Mouse (Mus musculus) small intestine, adult 2 months (tissue): ENCODE results near the gene Lamb3.

Experiments used
- CTCF ChIP-seq: fragments of 200-500 bp; IDR thresholded peaks from 2 replicates; pipeline ENCODE4 v1.5.1; 2012; ENCODE audit warnings: low read depth, mild to moderate bottlenecking, control low read depth, inconsistent platforms, low read length, moderate library complexity, mixed read lengths; ENCODE audit not compliant: insufficient replicate concordance, insufficient read length; ENCODE audit errors: extremely low read depth
- POLR2A ChIP-seq: fragments of 200-500 bp; IDR thresholded peaks from 2 replicates; pipeline ENCODE4 v1.6.1; 2012; ENCODE audit warnings: low read depth, mild to moderate bottlenecking, control low read depth, inconsistent platforms, low read length, moderate library complexity

DNA sequence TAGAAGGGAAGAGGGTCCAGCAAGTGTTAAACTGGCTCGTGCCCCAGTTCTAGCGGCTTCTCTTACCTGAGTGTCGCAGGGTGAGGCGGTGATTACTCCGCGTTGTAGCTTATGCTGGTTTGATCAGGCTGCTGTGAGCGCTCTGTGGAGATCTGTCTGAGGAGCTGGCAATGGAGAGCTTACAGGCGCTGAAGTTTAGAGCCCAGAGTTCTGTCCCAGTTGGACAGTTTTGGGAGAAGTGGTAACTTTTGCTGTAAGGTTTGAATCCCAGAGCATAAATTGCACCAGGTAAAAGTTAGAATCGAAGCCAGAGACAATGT is 33.7 kb upstream of the Lamb3 start:
- no peak for TF ChIP-seq CTCF
- TF ChIP-seq POLR2A, result no peak
